Mouse (Mus musculus): Measurements from ENCODE around the gene Thumpd3. TPM values are rescaled to one million over a fixed set of nuclear protein-coding genes. Genes with fewer than 3 reads are reported as not detected.

The Thumpd3 gene
- polyA plus RNA-seq (2014; fragmentation: Nextera tagmentation; extraction: Ambion mirVana), result 57.1 and 59.5 TPM in 2 replicates

- Histone ChIP-seq H3K36me3 (ENCODE audit: control insufficient read depth, insufficient read depth, low read length) (peaks cover 7% of the 10 kb centered on the region), H3K27me3 (ENCODE audit: control insufficient read depth, insufficient read depth, low read length) (no peaks in the 10 kb centered on the region)
- WGBS, result under 1% methylated on average over 59 of the region's 59 CpGs
Measured at GRCm38 (mm10) chr6:113046041-113046975, at the start of gene Thumpd3. TSS of gene Thumpd3 (plus strand) at chr6:113046225.

DNA sequence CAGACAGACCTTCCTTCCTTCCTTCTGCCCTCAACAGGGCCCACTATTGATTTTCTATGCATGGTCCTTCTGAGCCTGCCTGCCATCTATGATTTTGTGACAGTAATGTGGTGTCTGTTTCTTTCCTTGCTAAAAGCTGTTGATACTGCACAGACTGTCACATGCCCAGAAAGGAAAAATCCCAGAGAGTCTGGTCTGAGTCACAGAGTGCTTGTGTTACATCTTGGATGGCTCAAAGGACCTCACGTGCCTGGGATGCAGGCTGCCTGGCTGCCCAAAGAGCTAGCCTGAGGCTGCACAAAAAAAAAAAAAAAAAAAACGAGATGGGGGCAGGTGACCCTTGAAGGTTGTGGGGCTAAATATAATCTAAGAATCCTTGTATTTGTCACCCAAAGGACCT lies 46.8 kb upstream of the Thumpd3 start:
- ATAC-seq (ENCODE audit: low FRiP score), result no peak
- no peak for DNase-seq (ENCODE audit: low spot score, missing footprints)

More at GRCm38 (mm10) chr6:113046041-113046975, at the start of gene Thumpd3:
- H3K9me3 ChIP-seq (ENCODE audit: control insufficient read depth, low read length), result no peaks in the 10 kb centered on the region
- DNase-seq (ENCODE audit: low spot score, missing footprints), result peak; percentile 99
- H3K4me3 ChIP-seq (ENCODE audit: low read depth, low read length), result peak within 1 kb of the TSS; percentile 83
- H3K4me2 ChIP-seq, result peak within 1 kb of the TSS; percentile 98
- H3K27ac ChIP-seq (ENCODE audit: low read depth, low read length), result peak within 1 kb of the TSS; percentile 87
- ATAC-seq (ENCODE audit: low FRiP score), result peak; percentile 100
- H3K4me1 ChIP-seq (ENCODE audit: control insufficient read depth, insufficient read depth, low read length), result peaks cover 13% of the 10 kb centered on the region
- peak within 1 kb of the TSS; percentile 88 for H3K9ac ChIP-seq (ENCODE audit: low read length)

GRCm38 (mm10) chr6:113000666-113001287 lies 45.2 kb upstream of the Thumpd3 start:
- DNase-seq (ENCODE audit: low spot score, missing footprints) (peak; percentile 98), ATAC-seq (ENCODE audit: low FRiP score) (peak; percentile 90)
- H3K4me3 ChIP-seq (ENCODE audit: low read depth, low read length), result no peak overlapping the region

More for the DNA sequence above, 46.8 kb upstream of the Thumpd3 start:
- H3K9me3 ChIP-seq (ENCODE audit: control insufficient read depth, low read length), result no peaks in the 10 kb centered on the region
- WGBS, result 44% methylated on average over 2 of the region's 2 CpGs
- no peak overlapping the region for H3K4me2 ChIP-seq
- no peaks in the 10 kb centered on the region for H3K27me3 ChIP-seq (ENCODE audit: control insufficient read depth, insufficient read depth, low read length)
- H3K9ac ChIP-seq (ENCODE audit: low read length), result no peak overlapping the region
- H3K27ac ChIP-seq (ENCODE audit: low read depth, low read length), result no peak overlapping the region
- 0 out of 2 replicates have a peak, but pooled peaks cover 4% of the 10 kb centered on the region for H3K4me1 ChIP-seq (ENCODE audit: control insufficient read depth, insufficient read depth, low read length)
- H3K4me3 ChIP-seq (ENCODE audit: low read depth, low read length), result no peak overlapping the region
- no peaks in the 10 kb centered on the region for H3K36me3 ChIP-seq (ENCODE audit: control insufficient read depth, insufficient read depth, low read length)

DNA sequence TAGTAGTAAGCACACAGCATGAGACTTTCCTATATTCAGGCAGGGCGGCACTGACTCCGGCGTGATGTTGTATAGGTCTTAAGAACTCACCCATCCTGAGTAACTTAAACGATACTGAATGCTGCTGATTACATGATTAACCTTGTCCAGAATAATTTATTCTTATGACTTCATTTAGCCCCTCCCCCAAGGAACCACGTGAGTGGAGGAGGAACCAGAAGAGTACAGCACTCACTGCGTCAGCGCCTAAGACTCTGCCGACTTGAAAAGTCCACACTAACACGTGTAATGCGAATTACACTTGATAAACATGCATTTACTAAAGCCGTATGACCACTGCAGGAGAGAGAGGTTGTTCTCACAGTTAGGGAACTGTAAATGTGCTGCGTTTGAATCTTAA lies 44.3 kb upstream of the Thumpd3 start:
- Histone ChIP-seq H3K4me1 (ENCODE audit: control insufficient read depth, insufficient read depth, low read length) (0 out of 2 replicates have a peak, but pooled peaks cover 4% of the 10 kb centered on the region), H3K27me3 (ENCODE audit: control insufficient read depth, insufficient read depth, low read length) (no peaks in the 10 kb centered on the region), H3K9me3 (ENCODE audit: control insufficient read depth, low read length) (no peaks in the 10 kb centered on the region), H3K9ac (ENCODE audit: low read length) (no peak overlapping the region), H3K27ac (ENCODE audit: low read depth, low read length) (no peak overlapping the region), H3K4me3 (ENCODE audit: low read depth, low read length) (no peak overlapping the region), H3K4me2 (no peak overlapping the region), H3K36me3 (ENCODE audit: control insufficient read depth, insufficient read depth, low read length) (no peaks in the 10 kb centered on the region)
- 79% methylated on average over 12 of the region's 12 CpGs for WGBS
- ATAC-seq (ENCODE audit: low FRiP score) (no peak), DNase-seq (ENCODE audit: low spot score, missing footprints) (no peak)

More at GRCm38 (mm10) chr6:113000666-113001287, 45.2 kb upstream of the Thumpd3 start:
- no peaks in the 10 kb centered on the region for H3K36me3 ChIP-seq (ENCODE audit: control insufficient read depth, insufficient read depth, low read length)
- no peak overlapping the region for H3K9ac ChIP-seq (ENCODE audit: low read length)
- no peaks in the 10 kb centered on the region for H3K27me3 ChIP-seq (ENCODE audit: control insufficient read depth, insufficient read depth, low read length)
- 0 out of 2 replicates have a peak, but pooled peaks cover 4% of the 10 kb centered on the region for H3K4me1 ChIP-seq (ENCODE audit: control insufficient read depth, insufficient read depth, low read length)
- 38% methylated on average over 11 of the region's 11 CpGs for WGBS
- no peak overlapping the region for H3K27ac ChIP-seq (ENCODE audit: low read depth, low read length)
- no peaks in the 10 kb centered on the region for H3K9me3 ChIP-seq (ENCODE audit: control insufficient read depth, low read length)
- no peak overlapping the region for H3K4me2 ChIP-seq

DNA sequence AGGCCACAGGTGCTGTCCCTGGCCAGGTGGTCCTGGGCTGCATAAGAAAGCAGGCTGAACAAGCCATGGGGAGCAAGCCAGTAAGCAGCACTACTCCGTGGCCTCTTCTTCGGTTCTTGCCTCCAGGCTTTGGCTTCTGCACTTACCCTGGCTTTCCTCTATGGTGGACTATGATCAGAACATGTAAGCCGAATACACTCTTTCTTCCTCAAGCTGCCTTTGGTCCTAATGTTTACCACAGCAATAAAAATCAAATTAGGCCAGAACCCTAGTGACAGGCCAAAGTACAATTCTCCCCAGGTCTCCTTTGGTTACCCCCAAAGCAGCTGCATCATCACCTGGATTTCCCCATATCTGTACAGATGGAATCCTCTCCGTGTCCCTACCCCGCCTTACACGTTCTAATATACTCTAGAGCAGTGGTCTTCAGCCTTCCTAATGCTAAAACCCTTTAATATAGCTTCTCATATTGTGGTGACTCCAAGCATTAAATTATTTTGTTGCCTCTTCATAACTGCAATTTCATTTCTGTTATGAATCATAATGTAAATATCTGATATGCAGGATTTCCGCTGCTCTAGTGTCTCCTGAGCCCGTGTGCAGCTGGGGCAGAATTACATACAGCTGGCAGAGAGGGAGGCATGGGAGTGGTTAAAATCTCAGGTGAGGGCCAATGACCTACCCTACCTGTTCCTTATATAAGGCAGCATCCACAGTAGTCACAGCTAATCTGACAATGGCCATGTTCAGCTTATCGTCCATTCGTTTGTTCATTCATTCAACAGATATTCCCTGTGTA lies 42.5 kb upstream of the Thumpd3 start:
- 94% methylated on average over 10 of the region's 10 CpGs for WGBS
- no peak overlapping the region for H3K4me3 ChIP-seq (ENCODE audit: low read depth, low read length)
- ATAC-seq (ENCODE audit: low FRiP score), result no peak
- DNase-seq (ENCODE audit: low spot score, missing footprints), result no peak
- no peaks in the 10 kb centered on the region for H3K36me3 ChIP-seq (ENCODE audit: control insufficient read depth, insufficient read depth, low read length)
- no peaks in the 10 kb centered on the region for H3K27me3 ChIP-seq (ENCODE audit: control insufficient read depth, insufficient read depth, low read length)
- H3K4me1 ChIP-seq (ENCODE audit: control insufficient read depth, insufficient read depth, low read length), result 0 out of 2 replicates have a peak, but pooled peaks cover 4% of the 10 kb centered on the region
- no peak overlapping the region for H3K4me2 ChIP-seq
- no peaks in the 10 kb centered on the region for H3K9me3 ChIP-seq (ENCODE audit: control insufficient read depth, low read length)
- H3K27ac ChIP-seq (ENCODE audit: low read depth, low read length), result no peak overlapping the region
- H3K9ac ChIP-seq (ENCODE audit: low read length), result no peak overlapping the region

DNA sequence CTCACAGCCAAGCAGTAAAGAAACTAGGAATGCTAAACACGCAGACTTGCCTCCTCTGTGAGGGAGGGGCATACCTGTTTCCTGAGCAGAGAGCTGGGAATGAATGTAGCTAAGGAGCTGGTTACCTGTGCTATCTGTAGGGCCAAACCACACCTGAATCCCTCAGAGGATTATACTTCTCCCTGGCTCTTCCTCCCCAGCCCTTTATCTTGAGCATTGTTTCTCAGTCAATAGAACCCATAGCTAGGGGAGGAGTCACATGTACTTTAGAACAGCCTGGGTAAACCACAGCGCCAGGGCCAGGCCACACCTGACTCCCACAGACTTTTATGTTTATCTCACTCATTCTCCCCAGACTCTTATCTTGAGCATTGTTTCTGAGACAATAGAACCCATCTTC lies 39.2 kb upstream of the Thumpd3 start:
- no peak overlapping the region for H3K4me2 ChIP-seq
- no peaks in the 10 kb centered on the region for H3K9me3 ChIP-seq (ENCODE audit: control insufficient read depth, low read length)
- peaks cover 8% of the 10 kb centered on the region for H3K4me1 ChIP-seq (ENCODE audit: control insufficient read depth, insufficient read depth, low read length)
- no peak overlapping the region for H3K9ac ChIP-seq (ENCODE audit: low read length)
- no peaks in the 10 kb centered on the region for H3K36me3 ChIP-seq (ENCODE audit: control insufficient read depth, insufficient read depth, low read length)
- no peak overlapping the region for H3K4me3 ChIP-seq (ENCODE audit: low read depth, low read length)
- ATAC-seq (ENCODE audit: low FRiP score) (no peak), DNase-seq (ENCODE audit: low spot score, missing footprints) (no peak)
- 62% methylated on average over 2 of the region's 2 CpGs for WGBS
- H3K27ac ChIP-seq (ENCODE audit: low read depth, low read length), result no peak overlapping the region
- H3K27me3 ChIP-seq (ENCODE audit: control insufficient read depth, insufficient read depth, low read length), result no peaks in the 10 kb centered on the region

DNA sequence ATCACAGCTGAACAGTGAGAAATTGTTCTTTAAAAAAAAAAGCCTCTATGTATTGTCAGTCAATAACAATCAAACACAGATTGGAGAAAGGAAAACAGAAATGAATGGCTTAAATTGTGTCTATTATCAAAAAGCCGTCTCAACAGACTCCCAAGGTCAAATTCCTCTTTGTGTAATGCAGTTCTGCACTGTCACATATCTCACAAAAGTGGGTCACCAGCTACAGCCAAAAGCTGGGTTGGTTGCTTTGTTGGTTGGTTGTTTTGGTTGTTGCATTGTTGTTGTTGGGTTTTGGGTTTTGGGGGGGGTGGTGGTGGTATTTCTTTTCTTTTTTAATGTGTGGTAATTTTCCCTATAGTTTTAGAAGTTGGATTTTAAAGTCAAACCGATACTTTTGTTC lies 34.1 kb upstream of the Thumpd3 start:
- H3K27me3 ChIP-seq (ENCODE audit: control insufficient read depth, insufficient read depth, low read length), result no peaks in the 10 kb centered on the region
- H3K4me2 ChIP-seq, result 0 out of 2 replicates have a peak overlapping the region, but pooled peaks have one; percentile 3
- DNase-seq (ENCODE audit: low spot score, missing footprints) (no peak), ATAC-seq (ENCODE audit: low FRiP score) (no peak)
- no peaks in the 10 kb centered on the region for H3K9me3 ChIP-seq (ENCODE audit: control insufficient read depth, low read length)
- 35% methylated on average over 2 of the region's 2 CpGs for whole genome bisulfite sequencing
- H3K4me1 ChIP-seq (ENCODE audit: control insufficient read depth, insufficient read depth, low read length), result peaks cover 28% of the 10 kb centered on the region
- no peak overlapping the region for H3K9ac ChIP-seq (ENCODE audit: low read length)
- no peaks in the 10 kb centered on the region for H3K36me3 ChIP-seq (ENCODE audit: control insufficient read depth, insufficient read depth, low read length)
- H3K27ac ChIP-seq (ENCODE audit: low read depth, low read length), result peak overlapping the region; percentile 87
- H3K4me3 ChIP-seq (ENCODE audit: low read depth, low read length), result no peak overlapping the region

DNA sequence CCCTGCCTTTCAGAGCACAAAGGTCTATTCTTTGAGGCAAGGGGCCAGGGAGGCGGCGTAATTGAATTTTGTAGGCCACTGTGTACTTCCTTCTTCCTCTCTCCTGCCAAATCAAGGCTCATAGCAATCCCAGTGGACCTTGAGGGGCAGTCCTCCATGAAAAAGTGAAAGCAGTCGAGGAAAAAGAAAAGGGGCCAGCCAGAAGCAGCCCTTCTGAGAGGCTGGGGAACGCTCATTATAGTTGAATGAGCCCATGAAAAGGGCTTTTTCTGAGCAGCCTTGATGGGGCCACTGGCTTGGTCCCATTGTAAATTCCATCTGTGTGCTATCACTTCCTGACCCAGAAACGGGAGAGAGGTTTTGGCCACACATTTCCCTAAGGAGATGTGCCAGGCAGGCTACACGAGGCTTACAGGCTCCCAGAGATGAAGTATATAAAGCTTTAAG lies 33.5 kb upstream of the Thumpd3 start:
- Histone ChIP-seq H3K9me3 (ENCODE audit: control insufficient read depth, low read length) (no peaks in the 10 kb centered on the region), H3K9ac (ENCODE audit: low read length) (no peak overlapping the region; the same call in 1 of the 2 replicates), H3K4me3 (ENCODE audit: low read depth, low read length) (no peak overlapping the region), H3K4me2 (no peak overlapping the region), H3K4me1 (ENCODE audit: control insufficient read depth, insufficient read depth, low read length) (peaks cover 32% of the 10 kb centered on the region), H3K36me3 (ENCODE audit: control insufficient read depth, insufficient read depth, low read length) (no peaks in the 10 kb centered on the region), H3K27me3 (ENCODE audit: control insufficient read depth, insufficient read depth, low read length) (no peaks in the 10 kb centered on the region), H3K27ac (ENCODE audit: low read depth, low read length) (peak overlapping the region; percentile 87)
- 7% methylated on average over 6 of the region's 6 CpGs for WGBS
- ATAC-seq (ENCODE audit: low FRiP score) (peak; percentile 85), DNase-seq (ENCODE audit: low spot score, missing footprints) (peak; percentile 91)
